Mouse (Mus musculus) left cerebral cortex, adult 11 months (tissue): ENCODE data around the gene Arhgap24.
"Not testable (repeated sequence)": the region's sequence is repeated elsewhere in the genome, so short reads cannot be mapped to it uniquely, and the experiment has no call there.

Experiments
- DNase-seq: peaks from one replicate; pipeline ENCODE4 v3.0.0; 2022; ENCODE audit warnings: low spot score

Arhgap24 gene

GRCm38 (mm10) chr5:102802833-102803232 is 321.6 kb downstream of the Arhgap24 start:
- no peak for DNase-seq

- DNase-seq = no peak
These were observed 322.5 kb downstream of the Arhgap24 start for GRCm38 (mm10) chr5:102803675-102804074.

- DNase-seq = no peak
These were observed 326.3 kb downstream of the Arhgap24 start for GRCm38 (mm10) chr5:102807518-102807917.

- DNase-seq = no peak
These were observed 329.3 kb downstream of the Arhgap24 start for GRCm38 (mm10) chr5:102810366-102810957.

GRCm38 (mm10) chr5:102813271-102813670 is 332.1 kb downstream of the Arhgap24 start:
- no peak for DNase-seq

GRCm38 (mm10) chr5:102817641-102818040 is 336.4 kb downstream of the Arhgap24 start:
- no peak for DNase-seq

- no peak for DNase-seq
These were observed 344.3 kb downstream of the Arhgap24 start for GRCm38 (mm10) chr5:102825538-102825937.

- no peak for DNase-seq
These were observed 357.9 kb downstream of the Arhgap24 start for GRCm38 (mm10) chr5:102839071-102839470.

GRCm38 (mm10) chr5:102843934-102844709 is 362.9 kb downstream of the Arhgap24 start:
- DNase-seq = no peak

GRCm38 (mm10) chr5:102844731-102845598 is 363.8 kb downstream of the Arhgap24 start:
- DNase-seq = peak; percentile 71

- no peak for DNase-seq
These were observed 364.6 kb downstream of the Arhgap24 start for GRCm38 (mm10) chr5:102845800-102846199.

GRCm38 (mm10) chr5:102847859-102848258 is 366.7 kb downstream of the Arhgap24 start:
- DNase-seq = no peak

GRCm38 (mm10) chr5:102851761-102852160 is 370.6 kb downstream of the Arhgap24 start:
- no peak for DNase-seq

- DNase-seq = no peak
These were observed 372.6 kb downstream of the Arhgap24 start for GRCm38 (mm10) chr5:102853750-102854149.

- DNase-seq = no peak
These were observed 374.6 kb downstream of the Arhgap24 start for GRCm38 (mm10) chr5:102855805-102856204.

GRCm38 (mm10) chr5:102858047-102858446 is 376.9 kb downstream of the Arhgap24 start:
- no peak for DNase-seq

- DNase-seq = no peak
These were observed 378.6 kb downstream of the Arhgap24 start for GRCm38 (mm10) chr5:102859749-102860148.

- DNase-seq = no peak
These were observed 387.0 kb downstream of the Arhgap24 start for GRCm38 (mm10) chr5:102868196-102868595.

GRCm38 (mm10) chr5:102872996-102873395 is 391.8 kb downstream of the Arhgap24 start:
- not testable (repeated sequence) for DNase-seq

GRCm38 (mm10) chr5:102874605-102875298 is 393.6 kb downstream of the Arhgap24 start:
- DNase-seq = peak; percentile 77

- no peak for DNase-seq
These were observed 394.4 kb downstream of the Arhgap24 start for GRCm38 (mm10) chr5:102875628-102876027.
